Mouse (Mus musculus): ENCODE data around the gene Npy4r. TPM values are rescaled to one million over a fixed set of nuclear protein-coding genes. Genes with fewer than 3 reads are reported as not detected.

Gene Npy4r
- polyA plus RNA-seq, 1 experiment from 2014 or later = 0.11 TPM

GRCm38 (mm10) chr14:34179351-34179750 is 27.1 kb upstream of the Npy4r start:
- WGBS = 95% methylated on average over 3 of the region's 3 CpGs
- Histone ChIP-seq H3K9ac (ENCODE audit: low read depth, low read length) (no peak overlapping the region), H3K27ac (ENCODE audit: low read depth, low read length) (no peak overlapping the region), H3K4me2 (replicated peaks; ENCODE audit: low read depth, low read length) (no peak overlapping the region), H3K27me3 (ENCODE audit: control insufficient read depth, insufficient read depth, low read length) (no peaks in the 10 kb centered on the region), H3K9me3 (ENCODE audit: control insufficient read depth, low read length) (no peaks in the 10 kb centered on the region), H3K4me1 (ENCODE audit: control insufficient read depth, insufficient read depth, low read length) (no peaks in the 10 kb centered on the region), H3K36me3 (ENCODE audit: control insufficient read depth, insufficient read depth, low read length) (no peaks in the 10 kb centered on the region), H3K4me3 (ENCODE audit: low read length) (no peak overlapping the region)
- ATAC-seq (ENCODE audit: low FRiP score, low TSS enrichment) = no peak

GRCm38 (mm10) chr14:34171107-34171506 is 18.8 kb upstream of the Npy4r start:
- 0 out of 2 replicates have a peak, but pooled peaks cover 3% of the 10 kb centered on the region for H3K27me3 ChIP-seq (ENCODE audit: control insufficient read depth, insufficient read depth, low read length)
- no peak for ATAC-seq (ENCODE audit: low FRiP score, low TSS enrichment)
- no peaks in the 10 kb centered on the region for H3K4me1 ChIP-seq (ENCODE audit: control insufficient read depth, insufficient read depth, low read length)
- no peak overlapping the region for H3K9ac ChIP-seq (ENCODE audit: low read depth, low read length)
- H3K9me3 ChIP-seq (ENCODE audit: control insufficient read depth, low read length) = no peaks in the 10 kb centered on the region
- 92% methylated on average over 3 of the region's 3 CpGs for WGBS
- no peaks in the 10 kb centered on the region for H3K36me3 ChIP-seq (ENCODE audit: control insufficient read depth, insufficient read depth, low read length)
- H3K27ac ChIP-seq (ENCODE audit: low read depth, low read length) = no peak overlapping the region
- no peak overlapping the region for H3K4me2 ChIP-seq (replicated peaks; ENCODE audit: low read depth, low read length)
- H3K4me3 ChIP-seq (ENCODE audit: low read length) = no peak overlapping the region

- H3K9me3 ChIP-seq (ENCODE audit: control insufficient read depth, low read length) = no peaks in the 10 kb centered on the region
- H3K4me1 ChIP-seq (ENCODE audit: control insufficient read depth, insufficient read depth, low read length) = peaks cover 12% of the 10 kb centered on the region; the same call in 1 of the 2 replicates
- peak; percentile 41; the same call in 1 of the 2 replicates for ATAC-seq (ENCODE audit: low FRiP score, low TSS enrichment)
- H3K36me3 ChIP-seq (ENCODE audit: control insufficient read depth, insufficient read depth, low read length) = no peaks in the 10 kb centered on the region
- no peak overlapping the region for H3K4me3 ChIP-seq (ENCODE audit: low read length)
- no peak overlapping the region for H3K27ac ChIP-seq (ENCODE audit: low read depth, low read length)
- no peak overlapping the region for H3K9ac ChIP-seq (ENCODE audit: low read depth, low read length)
- no peaks in the 10 kb centered on the region for H3K27me3 ChIP-seq (ENCODE audit: control insufficient read depth, insufficient read depth, low read length)
- WGBS = 58% methylated on average over 12 of the region's 12 CpGs
- no peak overlapping the region for H3K4me2 ChIP-seq (replicated peaks; ENCODE audit: low read depth, low read length)
Observed at GRCm38 (mm10) chr14:34155752-34156151, 3.5 kb upstream of the Npy4r start.

GRCm38 (mm10) chr14:34154601-34155337 is 2.5 kb upstream of the Npy4r start:
- Histone ChIP-seq H3K9me3 (ENCODE audit: control insufficient read depth, low read length) (no peaks in the 10 kb centered on the region), H3K27ac (ENCODE audit: low read depth, low read length) (no peak overlapping the region), H3K27me3 (ENCODE audit: control insufficient read depth, insufficient read depth, low read length) (no peaks in the 10 kb centered on the region), H3K9ac (ENCODE audit: low read depth, low read length) (no peak overlapping the region), H3K4me2 (replicated peaks; ENCODE audit: low read depth, low read length) (no peak overlapping the region), H3K36me3 (ENCODE audit: control insufficient read depth, insufficient read depth, low read length) (no peaks in the 10 kb centered on the region), H3K4me1 (ENCODE audit: control insufficient read depth, insufficient read depth, low read length) (peaks cover 12% of the 10 kb centered on the region; the same call in 1 of the 2 replicates), H3K4me3 (ENCODE audit: low read length) (no peak overlapping the region)
- 50% methylated on average over 9 of the region's 9 CpGs for WGBS
- peak; percentile 48; the same call in 1 of the 2 replicates for ATAC-seq (ENCODE audit: low FRiP score, low TSS enrichment)

- 0 out of 2 replicates have a peak, but pooled peaks cover 2% of the 10 kb centered on the region for H3K9me3 ChIP-seq (ENCODE audit: control insufficient read depth, low read length)
- no peak for ATAC-seq (ENCODE audit: low FRiP score, low TSS enrichment)
Observed at GRCm38 (mm10) chr14:34142915-34143314, 9.4 kb downstream of the Npy4r start.

GRCm38 (mm10) chr14:34142316-34142715 is 10.0 kb downstream of the Npy4r start:
- H3K4me2 ChIP-seq (replicated peaks; ENCODE audit: low read depth, low read length) = no peak overlapping the region
- ATAC-seq (ENCODE audit: low FRiP score, low TSS enrichment) = no peak
- no peaks in the 10 kb centered on the region for H3K36me3 ChIP-seq (ENCODE audit: control insufficient read depth, insufficient read depth, low read length)
- no peak overlapping the region for H3K27ac ChIP-seq (ENCODE audit: low read depth, low read length)
- no peaks in the 10 kb centered on the region for H3K4me1 ChIP-seq (ENCODE audit: control insufficient read depth, insufficient read depth, low read length)
- WGBS = 88% methylated on average over 1 of the region's 1 CpGs
- H3K4me3 ChIP-seq (ENCODE audit: low read length) = no peak overlapping the region
- H3K9me3 ChIP-seq (ENCODE audit: control insufficient read depth, low read length) = 0 out of 2 replicates have a peak, but pooled peaks cover 2% of the 10 kb centered on the region
- no peaks in the 10 kb centered on the region for H3K27me3 ChIP-seq (ENCODE audit: control insufficient read depth, insufficient read depth, low read length)
- H3K9ac ChIP-seq (ENCODE audit: low read depth, low read length) = no peak overlapping the region

More at GRCm38 (mm10) chr14:34142915-34143314, 9.4 kb downstream of the Npy4r start:
- no peak overlapping the region for H3K9ac ChIP-seq (ENCODE audit: low read depth, low read length)
- no peaks in the 10 kb centered on the region for H3K4me1 ChIP-seq (ENCODE audit: control insufficient read depth, insufficient read depth, low read length)
- no peaks in the 10 kb centered on the region for H3K36me3 ChIP-seq (ENCODE audit: control insufficient read depth, insufficient read depth, low read length)
- H3K27me3 ChIP-seq (ENCODE audit: control insufficient read depth, insufficient read depth, low read length) = no peaks in the 10 kb centered on the region
- H3K27ac ChIP-seq (ENCODE audit: low read depth, low read length) = no peak overlapping the region
- H3K4me2 ChIP-seq (replicated peaks; ENCODE audit: low read depth, low read length) = no peak overlapping the region
- 93% methylated on average over 10 of the region's 10 CpGs for WGBS
- H3K4me3 ChIP-seq (ENCODE audit: low read length) = no peak overlapping the region

- WGBS = 93% methylated on average over 15 of the region's 15 CpGs
- no peak for ATAC-seq (ENCODE audit: low FRiP score, low TSS enrichment)
- Histone ChIP-seq H3K4me3 (ENCODE audit: low read length) (no peak overlapping the region), H3K9ac (ENCODE audit: low read depth, low read length) (no peak overlapping the region), H3K4me1 (ENCODE audit: control insufficient read depth, insufficient read depth, low read length) (no peaks in the 10 kb centered on the region), H3K4me2 (replicated peaks; ENCODE audit: low read depth, low read length) (no peak overlapping the region), H3K27ac (ENCODE audit: low read depth, low read length) (no peak overlapping the region), H3K9me3 (ENCODE audit: control insufficient read depth, low read length) (0 out of 2 replicates have a peak, but pooled peaks cover 2% of the 10 kb centered on the region), H3K36me3 (ENCODE audit: control insufficient read depth, insufficient read depth, low read length) (no peaks in the 10 kb centered on the region), H3K27me3 (ENCODE audit: control insufficient read depth, insufficient read depth, low read length) (no peaks in the 10 kb centered on the region)
Observed at GRCm38 (mm10) chr14:34139671-34140664, 12.3 kb downstream of the Npy4r start.

- ATAC-seq (ENCODE audit: low FRiP score, low TSS enrichment) = no peak
- Histone ChIP-seq H3K36me3 (ENCODE audit: control insufficient read depth, insufficient read depth, low read length) (no peaks in the 10 kb centered on the region), H3K27me3 (ENCODE audit: control insufficient read depth, insufficient read depth, low read length) (no peaks in the 10 kb centered on the region), H3K4me1 (ENCODE audit: control insufficient read depth, insufficient read depth, low read length) (no peaks in the 10 kb centered on the region), H3K4me3 (ENCODE audit: low read length) (no peak overlapping the region), H3K9ac (ENCODE audit: low read depth, low read length) (no peak overlapping the region), H3K9me3 (ENCODE audit: control insufficient read depth, low read length) (0 out of 2 replicates have a peak, but pooled peaks cover 2% of the 10 kb centered on the region), H3K4me2 (replicated peaks; ENCODE audit: low read depth, low read length) (no peak overlapping the region), H3K27ac (ENCODE audit: low read depth, low read length) (no peak overlapping the region)
Observed at GRCm38 (mm10) chr14:34135391-34135790, 16.9 kb downstream of the Npy4r start.

All from kidney, embryonic 14.5 days (tissue).